34 mouse cellular contexts compared by ENCODE assay signal in genomic region chr5:66040744-66041279, GRCm38 (mm10). TPM values are rescaled to one million over a fixed set of nuclear protein-coding genes. Genes with fewer than 3 reads are reported as not detected.
DNase-seq lines count a peak whose midpoint lies in the region; ATAC-seq lines count a peak whose summit lies in the region.
"Had no signal": no experiment of that assay in that cellular context is flagged by ENCODE, and none has a peak within 500 bp of the region (broad histone marks: within the 10 kb centered on the region; RNA-seq: fewer than 3 reads in every experiment).

No protein-coding gene starts in this region.

- H3K27me3 ChIP-seq in kidney, embryonic 15.5 days = no peaks in the 10 kb centered on the region
- H3K27me3 ChIP-seq in stomach, embryonic 16.5 days (ENCODE audit: control insufficient read depth, insufficient read depth, low read length) = no peaks in the 10 kb centered on the region
- H3K27me3 ChIP-seq: CH12.LX; embryonic facial prominence, embryonic 12.5 days; forebrain, embryonic 15.5 days; hindbrain, embryonic 13.5 days; liver, embryonic 12.5 days; midbrain, embryonic 13.5 days; neural tube, embryonic 13.5 days had no signal

- no peak overlapping the region for H3K4me3 ChIP-seq in kidney, embryonic 15.5 days (replicated peaks)
- no peak overlapping the region for H3K4me3 ChIP-seq in stomach, embryonic 16.5 days (replicated peaks; ENCODE audit: low read length)
- H3K4me3 ChIP-seq: embryonic facial prominence, embryonic 12.5 days; forebrain, embryonic 15.5 days; hindbrain, embryonic 13.5 days; liver, embryonic 12.5 days; midbrain, embryonic 13.5 days; neural tube, embryonic 13.5 days had no signal

- intact Hi-C loops in heart, postnatal 14 days (cut with DNase I) = no loop called here

- H3K9ac ChIP-seq in kidney, embryonic 15.5 days = no peak overlapping the region
- no peak overlapping the region for H3K9ac ChIP-seq in stomach, embryonic 16.5 days (ENCODE audit: low read length)
- H3K9ac ChIP-seq: embryonic facial prominence, embryonic 12.5 days; forebrain, embryonic 15.5 days; hindbrain, embryonic 13.5 days; liver, embryonic 12.5 days; midbrain, embryonic 13.5 days; neural tube, embryonic 13.5 days had no signal

- no peaks in the 10 kb centered on the region for H3K9me3 ChIP-seq in kidney, embryonic 15.5 days (replicated peaks)
- H3K9me3 ChIP-seq in stomach, embryonic 16.5 days (replicated peaks; ENCODE audit: control insufficient read depth, low read length) = no peaks in the 10 kb centered on the region
- H3K9me3 ChIP-seq: embryonic facial prominence, embryonic 12.5 days; forebrain, embryonic 15.5 days; hindbrain, embryonic 13.5 days; liver, embryonic 12.5 days; midbrain, embryonic 13.5 days; neural tube, embryonic 13.5 days had no signal

- H3K4me2 ChIP-seq in kidney, embryonic 15.5 days = no peak overlapping the region
- H3K4me2 ChIP-seq in stomach, embryonic 16.5 days (ENCODE audit: low read depth, low read length) = no peak overlapping the region
- H3K4me2 ChIP-seq: embryonic facial prominence, embryonic 12.5 days; forebrain, embryonic 15.5 days; heart, embryonic 11.5 days; hindbrain, embryonic 13.5 days; liver, embryonic 12.5 days; midbrain, embryonic 13.5 days; neural tube, embryonic 13.5 days had no signal

- peaks cover 26% of the 10 kb centered on the region for H3K4me1 ChIP-seq in kidney, embryonic 15.5 days
- H3K4me1 ChIP-seq in stomach, embryonic 16.5 days (ENCODE audit: control insufficient read depth, insufficient read depth, low read length) = peaks cover 27% of the 10 kb centered on the region
- H3K4me1 ChIP-seq: embryonic facial prominence, embryonic 12.5 days; neural tube, embryonic 13.5 days had no signal

- 0 out of 2 replicates have a peak overlapping the region, but pooled peaks have one; percentile 56 for H3K27ac ChIP-seq in kidney, embryonic 15.5 days
- peak overlapping the region; percentile 86 for H3K27ac ChIP-seq in stomach, embryonic 16.5 days (ENCODE audit: low read length)
- H3K27ac ChIP-seq: embryonic facial prominence, embryonic 12.5 days; forebrain, embryonic 15.5 days; hindbrain, embryonic 13.5 days; liver, embryonic 12.5 days; midbrain, embryonic 13.5 days; neural tube, embryonic 13.5 days had no signal

- H3K36me3 ChIP-seq in kidney, embryonic 15.5 days = no peaks in the 10 kb centered on the region
- no peaks in the 10 kb centered on the region for H3K36me3 ChIP-seq in stomach, embryonic 16.5 days (ENCODE audit: control insufficient read depth, insufficient read depth, low read length)
- H3K36me3 ChIP-seq: embryonic facial prominence, embryonic 12.5 days; forebrain, embryonic 15.5 days; hindbrain, embryonic 13.5 days; liver, embryonic 12.5 days; midbrain, embryonic 13.5 days; neural tube, embryonic 13.5 days had no signal

- peak; percentile 16 for DNase-seq in heart, adult 11 months
- no peak for DNase-seq in heart, postnatal 14 days
- no peak for DNase-seq in kidney, adult 8-10 months
- DNase-seq in kidney, postnatal 14 days = peak; percentile 40
- DNase-seq in retina, embryonic 14.5 days (ENCODE audit: low spot score) = no peak
- DNase-seq in cerebellum, postnatal 25 days = no peak
- DNase-seq: adrenal gland, postnatal 14 days; cerebellum, adult 11 months; cerebellum, adult 9-10 months; embryo, embryonic 11 days; gastrocnemius, postnatal 25 days; heart, adult 18-20 months; heart, postnatal 4 days; lung, adult 18-20 months; lung, postnatal 4 days; thymus, adult 2 months had no signal

- peak; percentile 34; the same call in 1 of the 2 replicates for ATAC-seq in kidney, embryonic 15.5 days (replicated peaks; ENCODE audit: low FRiP score)
- peak; percentile 59; the same call in 1 of the 2 replicates for ATAC-seq in stomach, embryonic 16.5 days (ENCODE audit: insufficient read depth, low FRiP score)
- ATAC-seq: forebrain, embryonic 15.5 days; liver, embryonic 12.5 days; lung, postnatal 0 days; midbrain, embryonic 13.5 days had no signal

- 61% methylated on average over 7 of the region's 7 CpGs for WGBS in kidney, embryonic 15.5 days
- WGBS in stomach, embryonic 16.5 days = 69% methylated on average over 7 of the region's 7 CpGs

RNA-seq across cellular contexts. Expression of gene 9130230L23Rik, which starts 36.7 kb away (rescaled TPM):
- not detected for total RNA-seq in heart, postnatal 14 days (2021)
- 0.42 and 0.65 TPM in 2 replicates for polyA plus RNA-seq in kidney, embryonic 15.5 days (2015; fragmentation: Nextera tagmentation; extraction: Ambion mirVana)
- 1.9 and 2.6 TPM in 2 replicates for polyA plus RNA-seq in stomach, embryonic 16.5 days (2015; fragmentation: Nextera tagmentation; extraction: Ambion mirVana)
- total RNA-seq: gastrocnemius, adult 18-20 months; gastrocnemius, postnatal 25 days; heart, adult 18-20 months; heart, postnatal 4 days; left cerebral cortex, adult 18-20 months; left cerebral cortex, postnatal 14 days; megakaryocyte-erythroid progenitor cell, adult 5-6 weeks had no signal
- polyA plus RNA-seq: C2C12; embryonic facial prominence, embryonic 12.5 days; frontal cortex, adult 2 months; limb, embryonic 11.5 days had no signal

Comparison
In these comparisons a context has a peak if more than half of its experiments do, and no peak if none do; other contexts are left out.
1. DNase-seq: peak in heart, adult 11 months (single experiment) and kidney, postnatal 14 days (single experiment); none in heart, postnatal 14 days (0 of 2), kidney, adult 8-10 months (0 of 2), retina, embryonic 14.5 days (single experiment) and cerebellum, postnatal 25 days (0 of 2).